Mouse (Mus musculus) 3T3-L1 (cell line): ENCODE results near the gene Hdac10.

ENCODE experiments used
- DNase-seq: peaks from one replicate; pipeline ENCODE4 v3.0.0-alpha.2; 2015; ENCODE audit warnings: low read depth, low spot score

The Hdac10 gene

GRCm38 (mm10) chr15:89075478-89076147, 52.9 kb downstream of the Hdac10 start:
- peak; percentile 77 for DNase-seq

- DNase-seq: peak; percentile 40
These were observed 53.7 kb downstream of the Hdac10 start, which contains the start of gene Trabd for GRCm38 (mm10) chr15:89074613-89075477. Gene Trabd (plus strand): TSS chr15:89075124.

GRCm38 (mm10) chr15:89073993-89074603, 54.4 kb downstream of the Hdac10 start:
- DNase-seq: no peak
